Mouse (Mus musculus) MEL-GATA-1-ER (cell line): ENCODE results near the gene Scn1b.

Experiments
- DNase-seq: peaks from one replicate; pipeline ENCODE4 v3.0.0-alpha.2; 2012; ENCODE audit warnings: low read depth; ENCODE audit errors: extremely low read depth

The Scn1b gene

DNA sequence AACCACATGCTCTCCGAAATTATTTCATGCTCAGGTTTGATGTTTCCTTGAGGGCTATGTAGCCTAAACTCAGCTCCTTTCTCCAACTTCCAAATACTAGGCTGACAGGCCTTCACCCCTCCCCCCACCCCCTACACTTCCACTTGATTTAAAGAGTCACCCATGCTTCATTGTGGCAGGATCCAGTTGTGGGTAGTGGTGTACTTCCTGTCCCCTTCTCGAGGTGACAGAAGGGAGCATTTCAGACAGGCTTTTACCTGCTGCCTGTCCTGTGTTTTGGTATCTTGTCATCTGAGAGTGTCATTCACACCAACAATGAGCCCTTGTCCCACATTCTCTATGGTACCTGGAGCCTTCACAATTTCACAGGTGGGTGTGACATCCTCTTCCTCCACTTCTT is 39.5 kb downstream of the Scn1b start:
- DNase-seq: no peak

DNA sequence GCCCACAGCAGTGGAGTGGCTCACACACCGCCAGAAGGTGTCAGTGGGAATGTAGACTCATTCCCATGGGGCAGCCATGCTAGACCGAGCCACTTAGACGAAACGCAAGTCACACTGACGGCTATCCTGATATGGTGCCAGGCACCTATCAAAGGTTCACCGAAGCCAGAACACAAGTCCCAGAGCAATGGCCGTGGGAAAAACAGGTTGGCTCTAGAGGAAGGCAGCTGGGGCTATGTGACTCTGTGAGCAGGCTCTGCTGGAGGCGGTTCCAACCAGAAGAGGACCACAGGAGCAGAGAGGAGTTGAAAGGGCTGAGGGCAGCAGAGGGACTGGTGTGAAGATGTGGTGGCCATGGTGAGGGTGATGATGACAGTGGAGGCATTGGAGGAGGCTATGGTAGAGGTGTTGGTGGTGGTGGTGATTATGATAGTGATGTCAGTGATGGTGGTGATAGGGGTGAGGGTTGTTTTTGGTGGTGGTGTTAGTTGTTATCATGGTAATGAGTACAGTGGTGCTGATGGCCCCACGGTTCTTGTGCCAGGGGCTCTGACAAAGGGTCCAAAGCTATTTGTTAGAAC is 40.5 kb downstream of the Scn1b start:
- DNase-seq: no peak

DNA sequence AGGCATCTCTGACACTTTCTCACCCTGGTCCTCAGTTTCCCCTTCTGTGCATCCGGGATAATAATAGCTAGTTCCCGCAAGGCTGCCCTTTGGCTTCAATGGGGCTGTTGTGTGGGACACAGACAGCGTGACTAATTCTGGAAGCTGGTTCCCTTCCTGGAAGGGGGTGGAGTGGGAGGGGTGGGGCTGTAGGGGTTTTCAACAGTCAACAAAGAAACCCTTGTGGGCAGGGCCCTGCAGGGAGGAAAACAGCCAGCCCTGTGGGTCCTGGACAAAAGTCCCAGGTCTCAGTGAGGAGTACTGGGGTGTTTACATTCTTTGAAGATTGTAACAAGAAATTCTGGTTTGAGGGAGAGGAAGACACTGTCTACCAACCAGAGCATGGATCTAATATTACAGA is 41.6 kb downstream of the Scn1b start:
- no peak for DNase-seq

DNA sequence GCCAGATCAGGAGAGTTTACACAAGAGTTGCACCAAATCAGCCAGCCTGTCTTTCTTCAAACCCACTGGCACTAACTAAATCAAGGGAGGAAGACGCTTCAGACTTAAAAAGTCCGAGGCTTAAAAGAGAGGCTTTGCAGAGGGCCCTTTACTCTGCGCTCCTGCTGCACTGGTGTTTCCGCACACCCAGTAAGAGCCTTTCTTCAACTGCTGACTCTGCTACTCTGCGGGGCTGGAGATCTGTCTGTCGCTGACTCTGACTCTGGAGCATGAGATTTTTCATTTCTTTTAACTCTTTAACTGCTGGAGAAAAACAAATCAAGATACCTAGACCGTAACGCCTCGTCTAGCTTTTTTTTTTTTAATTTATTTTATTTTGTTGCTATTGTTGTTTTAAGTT is 42.7 kb downstream of the Scn1b start:
- no peak for DNase-seq

DNA sequence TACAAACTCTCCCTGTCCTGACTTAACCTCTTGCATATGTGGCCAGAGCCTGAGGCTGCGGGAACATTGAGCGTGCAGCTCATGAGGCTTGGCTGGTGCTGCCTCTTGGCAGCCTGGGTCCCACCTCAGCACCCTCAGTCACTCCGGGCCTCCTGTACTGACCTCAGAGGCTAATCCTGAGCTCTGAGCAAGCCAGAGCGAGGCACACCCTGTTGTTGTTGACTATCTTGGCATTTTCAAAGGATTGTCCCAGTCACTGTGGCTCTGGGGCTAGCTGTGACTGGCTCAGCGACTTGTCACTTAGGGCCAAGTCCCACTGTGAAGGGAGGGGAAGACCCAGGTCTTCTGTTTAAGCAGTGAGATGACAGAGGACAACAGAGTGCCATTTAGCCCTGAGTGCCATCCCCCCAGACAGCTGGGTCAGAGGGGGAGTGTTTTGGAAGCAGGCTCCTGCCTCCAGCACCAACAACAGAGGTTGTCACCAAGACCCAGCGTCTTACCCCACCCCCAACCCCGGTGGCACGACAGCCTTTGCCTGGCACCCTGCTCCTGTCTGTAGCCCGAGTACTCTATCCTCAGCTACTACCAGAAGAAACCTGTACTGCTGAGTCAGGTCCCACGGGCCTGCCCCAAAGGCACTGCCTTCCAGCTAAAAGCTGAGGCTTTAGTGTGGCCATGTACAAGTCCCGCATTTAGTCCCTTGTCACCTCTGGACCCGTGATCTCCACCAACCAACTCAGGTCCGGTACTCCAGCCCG is 43.8 kb downstream of the Scn1b start:
- DNase-seq: no peak

GRCm38 (mm10) chr7:31082106-31082505 is 44.7 kb downstream of the Scn1b start:
- DNase-seq: no peak

DNA sequence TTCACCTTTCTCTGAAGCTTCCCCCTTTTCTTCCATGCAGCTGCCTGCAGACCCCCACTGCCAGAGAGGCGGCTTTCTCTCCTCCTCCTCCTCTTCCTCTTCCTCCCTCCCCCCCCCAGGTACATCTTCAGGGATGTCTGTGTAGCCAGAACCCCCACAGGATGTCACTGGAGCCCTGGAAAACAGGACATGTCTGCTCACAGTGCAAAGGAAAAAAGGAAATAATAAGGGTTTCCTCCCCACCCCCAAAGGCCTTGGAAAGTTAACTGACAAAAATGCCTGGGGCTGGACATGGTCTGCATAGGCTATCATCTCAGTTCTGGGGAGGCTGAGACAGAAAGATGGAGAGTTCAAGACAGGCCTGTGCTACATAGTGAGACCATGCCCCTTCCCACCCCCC is 45.7 kb downstream of the Scn1b start:
- no peak for DNase-seq

GRCm38 (mm10) chr7:31080611-31081010 is 46.2 kb downstream of the Scn1b start:
- DNase-seq: no peak

- no peak for DNase-seq
These were observed 47.1 kb downstream of the Scn1b start for GRCm38 (mm10) chr7:31079670-31080069.

- no peak for DNase-seq
These were observed 48.8 kb downstream of the Scn1b start for GRCm38 (mm10) chr7:31077885-31078445.

DNA sequence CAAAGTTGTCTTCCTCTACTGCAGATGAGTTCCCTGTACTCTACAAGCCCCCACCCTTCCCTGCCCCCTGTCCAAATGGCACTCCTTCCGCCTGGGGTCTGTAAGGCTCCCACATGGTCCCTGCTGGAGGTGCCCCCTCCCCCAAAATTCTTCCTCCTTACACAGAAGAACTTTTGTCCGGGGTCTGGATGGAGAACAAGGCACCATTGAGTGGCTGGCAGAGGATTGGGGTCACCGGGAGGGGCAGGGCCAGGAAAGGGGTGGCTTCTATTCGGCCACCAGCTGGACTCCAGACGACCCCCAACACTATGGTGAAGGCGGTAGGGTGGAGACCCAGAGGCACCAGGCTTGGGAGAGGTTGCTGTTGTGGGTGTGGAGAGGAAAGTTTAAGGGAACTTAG is 49.3 kb downstream of the Scn1b start:
- no peak for DNase-seq

- no peak for DNase-seq
These were observed 50.3 kb downstream of the Scn1b start, which contains the start of gene Fxyd3 for GRCm38 (mm10) chr7:31076492-31076891. Gene Fxyd3 (minus strand): TSS chr7:31076704.

- DNase-seq: no peak
These were observed 52.1 kb downstream of the Scn1b start for GRCm38 (mm10) chr7:31074713-31075069.

GRCm38 (mm10) chr7:31074061-31074712 is 52.6 kb downstream of the Scn1b start:
- no peak for DNase-seq

DNA sequence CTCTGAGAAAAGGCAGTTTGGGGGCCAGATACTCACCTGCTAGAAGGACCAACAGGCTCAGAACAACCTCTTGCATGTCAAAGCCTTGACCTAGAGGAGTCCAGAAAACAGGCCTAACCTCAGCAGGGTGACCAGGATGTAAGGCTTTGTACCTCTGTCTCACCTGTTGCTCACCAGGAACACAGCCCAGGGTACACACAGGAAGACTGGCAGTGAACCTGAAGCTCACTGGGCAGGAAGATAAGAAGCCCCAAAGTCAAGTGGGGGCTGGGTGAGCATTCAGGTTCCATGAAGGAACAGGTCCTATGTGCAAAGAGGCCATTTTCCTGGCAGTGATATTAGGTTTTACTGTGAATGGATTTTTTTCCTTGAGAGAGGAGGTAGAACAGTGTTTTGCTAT is 53.3 kb downstream of the Scn1b start:
- DNase-seq: no peak

- DNase-seq: no peak
These were observed 54.5 kb downstream of the Scn1b start for GRCm38 (mm10) chr7:31072326-31072725.

DNA sequence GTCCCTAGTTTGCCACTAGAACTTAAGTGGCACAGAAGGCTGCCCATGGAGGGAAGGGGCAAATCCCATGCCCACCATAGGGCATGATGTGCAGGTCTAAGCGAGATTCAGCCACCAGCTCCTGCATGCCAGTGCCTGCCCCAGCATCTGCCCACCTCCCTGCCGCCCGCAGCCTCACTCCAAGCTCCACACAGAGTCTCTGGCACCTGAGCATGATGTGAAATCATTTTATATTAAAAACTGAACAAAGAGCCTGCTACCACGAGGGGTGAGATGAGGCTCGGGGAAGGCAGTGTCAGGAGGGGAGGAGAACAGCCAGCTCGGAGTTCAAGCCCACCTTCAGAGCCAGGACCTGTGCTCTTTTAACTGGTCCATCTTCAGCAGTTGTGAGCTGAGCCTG is 56.5 kb downstream of the Scn1b start:
- DNase-seq: no peak

- DNase-seq: no peak
These were observed 57.3 kb downstream of the Scn1b start for GRCm38 (mm10) chr7:31069491-31069890.

- no peak for DNase-seq
These were observed 59.0 kb downstream of the Scn1b start for GRCm38 (mm10) chr7:31067836-31068235.
